Mouse (Mus musculus) olfactory bulb, adult 2 months (tissue): ENCODE measurements around the gene Gprc5c. TPM values are rescaled to one million over a fixed set of nuclear protein-coding genes. Genes with fewer than 3 reads are reported as not detected.

ENCODE experiments used
- H3K27ac ChIP-seq: fragments of 200-500 bp; 2 replicates; pipeline ENCODE4 v1.5.1; 2012; ENCODE audit warnings: low read depth, low read length; ENCODE audit not compliant: insufficient read depth
- H3K4me1 ChIP-seq: fragments of 200-500 bp; 2 replicates; pipeline ENCODE4 v1.6.1; 2012; ENCODE audit warnings: low read length; ENCODE audit not compliant: control insufficient read depth, insufficient read depth
- H3K4me3 ChIP-seq: fragments of 200-500 bp; 2 replicates; pipeline ENCODE4 v1.5.1; 2012; ENCODE audit warnings: mild to moderate bottlenecking, low read depth, low read length, moderate library complexity; ENCODE audit not compliant: insufficient read depth
- CTCF ChIP-seq: fragments of 200-500 bp; IDR thresholded peaks from 2 replicates; pipeline ENCODE4 v1.5.1; 2012; ENCODE audit warnings: low read depth, mild to moderate bottlenecking, low read length, moderate library complexity; ENCODE audit not compliant: insufficient read depth
- POLR2A ChIP-seq: fragments of 200-500 bp; IDR thresholded peaks from 2 replicates; pipeline ENCODE4 v1.6.1; 2012; ENCODE audit warnings: mild to moderate bottlenecking, low read depth, low read length, moderate library complexity; ENCODE audit not compliant: insufficient read depth
- WGBS: fragments of 180-500 bp; shearing (Covaris S2); methylation state at CpG from one replicate; pipeline ENCODE4 v1.1.7; 2018; 5-methylcytosine and 5-hydroxymethylcytosine counted together
- polyA plus RNA-seq: library from polyadenylated mRNA; stranded (reverse); fragments of >200 nt; gene quantifications from 2 replicates; pipeline ENCODE4 v1.2.4, GENCODE M21; 2012; ENCODE audit warnings: low replicate concordance; ENCODE audit not compliant: missing spikeins, insufficient read depth, insufficient read length

The Gprc5c gene
- polyA plus RNA-seq, 1 experiment, result not detected

- Histone ChIP-seq H3K4me1 (peaks cover 26% of the 10 kb centered on the region), H3K4me3 (peak overlapping the region; percentile 48), H3K27ac (no peak overlapping the region)
- WGBS, result under 1% methylated on average over 27 of the region's 27 CpGs
- TF ChIP-seq CTCF, result no peak
- TF ChIP-seq POLR2A, result no peak
These were observed 286 bp downstream of the Gprc5c start for GRCm38 (mm10) chr11:114851269-114851607.

GRCm38 (mm10) chr11:114851608-114852310 is 807 bp downstream of the Gprc5c start:
- Histone ChIP-seq H3K4me1 (peaks cover 26% of the 10 kb centered on the region), H3K27ac (no peak overlapping the region), H3K4me3 (peak overlapping the region; percentile 48)
- TF ChIP-seq POLR2A (no peak), CTCF (no peak)
- WGBS, result under 1% methylated on average over 65 of the region's 65 CpGs

- peak overlapping the region; percentile 48 for H3K4me3 ChIP-seq
- peaks cover 26% of the 10 kb centered on the region for H3K4me1 ChIP-seq
- WGBS, result 15% methylated on average over 40 of the region's 40 CpGs
- H3K27ac ChIP-seq, result no peak overlapping the region
- TF ChIP-seq POLR2A, result no peak
- no peak for TF ChIP-seq CTCF
These were observed 1.6 kb downstream of the Gprc5c start for GRCm38 (mm10) chr11:114852311-114853173.

GRCm38 (mm10) chr11:114853174-114853838 is 2.4 kb downstream of the Gprc5c start:
- H3K27ac ChIP-seq, result no peak overlapping the region
- H3K4me3 ChIP-seq, result no peak overlapping the region
- 66% methylated on average over 7 of the region's 7 CpGs for WGBS
- peaks cover 26% of the 10 kb centered on the region for H3K4me1 ChIP-seq
- TF ChIP-seq POLR2A (no peak), CTCF (no peak)

GRCm38 (mm10) chr11:114854581-114854980 is 3.6 kb downstream of the Gprc5c start:
- 86% methylated on average over 6 of the region's 6 CpGs for WGBS
- no peak overlapping the region for H3K4me3 ChIP-seq
- no peak for TF ChIP-seq POLR2A
- TF ChIP-seq CTCF, result no peak
- no peak overlapping the region for H3K27ac ChIP-seq
- H3K4me1 ChIP-seq, result peaks cover 26% of the 10 kb centered on the region

GRCm38 (mm10) chr11:114856125-114856524 is 5.2 kb downstream of the Gprc5c start:
- Histone ChIP-seq H3K4me3 (no peak overlapping the region), H3K27ac (no peak overlapping the region), H3K4me1 (peaks cover 20% of the 10 kb centered on the region)
- TF ChIP-seq POLR2A (no peak), CTCF (no peak)
- 90% methylated on average over 5 of the region's 5 CpGs for WGBS

- H3K4me3 ChIP-seq, result no peak overlapping the region
- 97% methylated on average over 2 of the region's 2 CpGs for WGBS
- TF ChIP-seq CTCF, result no peak
- TF ChIP-seq POLR2A, result no peak
- no peaks in the 10 kb centered on the region for H3K4me1 ChIP-seq
- H3K27ac ChIP-seq, result no peak overlapping the region
These were observed 7.7 kb downstream of the Gprc5c start for GRCm38 (mm10) chr11:114858641-114859040.

GRCm38 (mm10) chr11:114861057-114861456 is 10.1 kb downstream of the Gprc5c start:
- Histone ChIP-seq H3K27ac (no peak overlapping the region), H3K4me1 (no peaks in the 10 kb centered on the region), H3K4me3 (no peak overlapping the region)
- no peak for TF ChIP-seq POLR2A
- TF ChIP-seq CTCF, result no peak
- 61% methylated on average over 2 of the region's 2 CpGs for WGBS
